Mouse (Mus musculus) B cell, adult 2 months (primary cell): ENCODE results near the gene Prr27.

Experiments used
- DNase-seq, 2 experiments: peaks; one replicate each; pipeline ENCODE4 v3.0.0; 2022

The Prr27 gene

GRCm38 (mm10) chr5:87825386-87825785 lies at the start of gene Prr27:
Gene Prr27 (plus strand): TSS chr5:87825686.
- DNase-seq: no peak

DNA sequence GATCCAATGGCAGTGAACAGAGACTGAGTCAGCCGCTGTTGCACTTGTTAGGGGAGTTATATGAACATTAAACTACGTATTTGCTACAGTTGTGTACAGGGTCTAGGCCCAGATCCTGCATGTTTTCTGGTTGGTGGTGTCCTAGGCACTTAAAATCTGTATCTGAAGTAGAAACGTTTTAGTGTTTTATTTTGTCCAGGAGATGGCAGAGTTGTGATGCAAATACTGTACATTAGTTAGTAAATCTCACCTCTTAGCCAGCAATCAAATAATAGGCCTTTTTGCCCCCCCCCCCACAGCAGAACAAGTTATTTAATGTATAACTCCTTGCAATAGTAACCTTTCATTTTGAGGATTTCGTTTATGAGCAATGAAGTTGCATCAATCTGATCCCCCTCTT lies 42.8 kb upstream of the Prr27 start:
- DNase-seq: no peak

- no peak for DNase-seq
These were observed 17.7 kb upstream of the Prr27 start, which contains the start of gene Csn1s2b for GRCm38 (mm10) chr5:87807782-87808181. Gene Csn1s2b (plus strand): TSS chr5:87808082.

GRCm38 (mm10) chr5:87809253-87809652 lies 16.2 kb upstream of the Prr27 start:
- DNase-seq: no peak

DNA sequence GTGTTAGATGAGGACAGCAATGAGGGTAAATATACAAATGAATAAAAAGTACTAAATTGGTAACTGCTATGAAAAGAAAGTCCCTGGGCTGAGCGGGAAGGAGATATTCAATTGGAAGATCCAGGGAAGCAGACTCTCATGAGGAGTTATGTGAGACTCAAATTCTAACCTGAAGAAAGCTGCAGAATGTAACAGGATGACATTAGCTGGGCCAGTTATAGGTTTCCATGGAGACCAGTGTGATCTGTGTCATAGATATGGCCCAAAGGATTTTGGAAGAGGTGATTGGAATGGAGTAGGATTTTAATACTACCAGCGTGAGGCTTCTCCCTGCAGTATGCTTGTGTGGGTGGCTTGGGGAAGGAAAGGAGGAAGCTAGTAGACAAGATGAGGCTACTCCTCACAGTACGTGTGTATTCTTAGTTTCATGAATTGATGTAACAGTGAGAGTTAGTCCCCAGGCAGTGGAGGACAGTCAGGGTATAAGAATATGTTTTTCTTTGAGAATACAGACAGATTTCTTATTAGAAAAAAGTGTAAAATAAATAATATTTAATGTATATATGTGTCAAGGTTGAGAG lies 29.7 kb downstream of the Prr27 start:
- no peak for DNase-seq

- DNase-seq: no peak
These were observed 44.6 kb downstream of the Prr27 start for GRCm38 (mm10) chr5:87870084-87870483.

DNA sequence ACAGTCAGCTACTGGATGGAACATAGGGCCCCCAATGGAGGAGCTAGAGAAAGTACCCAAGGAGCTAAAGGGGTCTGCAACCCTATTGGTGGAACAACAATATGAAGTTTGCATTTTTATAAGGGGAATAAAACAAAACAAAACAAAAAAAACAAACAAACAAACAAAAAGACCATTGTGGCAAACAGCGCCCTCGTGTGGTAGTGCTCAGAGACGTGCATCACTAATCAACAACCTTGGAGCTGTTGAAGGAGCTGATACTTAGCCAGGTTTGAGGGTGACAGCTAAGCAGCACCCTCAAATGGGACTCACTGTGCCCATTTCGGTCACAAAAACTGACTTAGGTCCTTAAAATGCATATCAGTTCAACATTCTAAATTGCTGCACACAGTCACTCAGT lies 45.9 kb downstream of the Prr27 start:
- no peak for DNase-seq

DNA sequence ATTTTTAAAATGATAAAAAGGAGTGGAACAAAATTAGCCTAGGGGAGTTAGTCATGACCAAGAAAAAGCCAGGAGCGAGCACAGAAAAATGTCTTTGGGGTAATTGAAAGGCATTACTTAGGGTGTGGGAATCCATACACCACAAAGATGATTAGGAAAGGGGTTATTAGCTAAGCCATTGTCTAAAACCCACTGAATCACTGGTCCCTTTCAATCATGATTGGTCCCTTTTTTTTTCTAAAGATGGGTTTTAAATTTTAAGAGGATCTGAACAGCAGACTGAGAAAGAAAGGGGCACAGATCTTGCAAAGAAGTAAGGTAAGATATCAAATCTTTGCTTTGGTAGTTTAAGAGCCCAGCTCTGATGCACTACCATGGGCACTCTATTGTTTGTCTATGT lies 59.2 kb downstream of the Prr27 start, which contains the start of gene Odam:
Gene Odam (plus strand): TSS at position 301 of the 400 bp plus-strand sequence.
- DNase-seq: no peak
